Mouse (Mus musculus): Measurements from ENCODE around the gene Filip1l. TPM values are rescaled to one million over a fixed set of nuclear protein-coding genes. Genes with fewer than 3 reads are reported as not detected.

Gene Filip1l
- total RNA-seq, 2 experiments from 2014 or later: 3.5 to 5.1 TPM

DNA sequence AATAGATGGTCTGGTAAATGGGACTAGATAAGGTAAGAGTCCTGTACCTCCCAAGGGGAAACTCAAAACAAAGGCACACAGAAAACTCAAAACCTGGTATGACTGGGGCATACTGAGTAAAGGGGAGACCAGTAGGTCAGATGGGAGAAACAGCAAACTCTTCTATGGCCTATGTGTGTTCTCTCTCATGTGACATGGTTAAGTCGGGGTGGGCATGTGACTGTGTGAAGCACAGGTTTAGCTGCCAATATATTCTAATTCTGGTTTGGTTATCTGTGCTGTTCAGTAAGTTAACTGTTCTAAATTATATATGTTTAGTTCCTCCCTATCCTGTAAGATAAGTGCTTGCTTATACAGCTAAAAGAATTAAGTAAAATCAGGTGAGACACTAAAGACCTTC lies 207.3 kb downstream of the Filip1l start:
- no peak for DNase-seq (ENCODE audit: low spot score in 2 of 2)

- DNase-seq (ENCODE audit: low spot score in 2 of 2): no peak
Measured at GRCm38 (mm10) chr16:57563453-57563852, 210.6 kb downstream of the Filip1l start.

DNA sequence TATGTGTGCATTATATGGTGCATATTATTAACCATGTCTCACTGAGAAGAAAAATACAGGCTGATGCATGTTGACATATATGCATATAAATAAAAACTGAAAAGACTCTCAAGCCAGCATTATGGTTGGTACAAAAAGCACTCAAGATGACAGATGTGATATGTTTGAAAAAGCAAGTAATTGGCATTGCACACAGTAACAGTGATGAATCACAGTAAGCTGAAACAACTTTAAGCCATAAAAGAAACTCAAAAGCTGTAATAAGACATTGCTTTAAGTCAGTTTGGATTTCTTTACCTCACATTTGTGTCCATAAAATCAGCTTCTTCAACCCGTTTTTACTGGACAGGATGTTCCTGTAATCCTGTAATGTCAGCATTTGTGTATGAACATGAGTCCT lies 211.9 kb downstream of the Filip1l start:
- DNase-seq (ENCODE audit: low spot score in 2 of 2): no peak

- DNase-seq (ENCODE audit: low spot score in 2 of 2): no peak
Measured at GRCm38 (mm10) chr16:57566215-57566614, 213.3 kb downstream of the Filip1l start.

- DNase-seq (ENCODE audit: low spot score in 2 of 2): no peak
Measured at GRCm38 (mm10) chr16:57568648-57569404, 215.9 kb downstream of the Filip1l start.

DNA sequence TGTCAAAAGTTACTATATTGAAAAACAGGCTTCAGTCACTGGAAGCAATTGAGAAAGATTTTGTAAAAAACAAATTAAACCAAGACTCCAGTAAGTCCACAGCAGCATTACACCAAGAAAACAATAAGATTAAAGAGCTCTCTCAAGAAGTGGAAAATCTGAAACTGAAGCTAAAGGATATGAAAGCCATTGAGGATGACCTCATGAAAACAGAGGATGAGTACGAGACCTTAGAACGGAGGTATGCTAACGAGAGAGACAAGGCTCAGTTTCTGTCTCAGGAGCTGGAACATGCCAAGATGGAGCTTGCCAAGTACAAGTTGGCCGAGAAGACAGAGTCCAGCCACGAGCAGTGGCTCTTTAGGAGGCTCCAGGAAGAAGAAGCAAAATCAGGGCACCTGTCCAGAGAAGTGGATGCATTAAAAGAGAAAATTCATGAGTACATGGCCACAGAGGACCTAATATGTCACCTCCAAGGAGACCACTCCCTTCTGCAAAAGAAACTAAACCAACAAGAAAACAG lies 218.0 kb downstream of the Filip1l start:
- no peak for DNase-seq (ENCODE audit: low spot score in 2 of 2)

DNA sequence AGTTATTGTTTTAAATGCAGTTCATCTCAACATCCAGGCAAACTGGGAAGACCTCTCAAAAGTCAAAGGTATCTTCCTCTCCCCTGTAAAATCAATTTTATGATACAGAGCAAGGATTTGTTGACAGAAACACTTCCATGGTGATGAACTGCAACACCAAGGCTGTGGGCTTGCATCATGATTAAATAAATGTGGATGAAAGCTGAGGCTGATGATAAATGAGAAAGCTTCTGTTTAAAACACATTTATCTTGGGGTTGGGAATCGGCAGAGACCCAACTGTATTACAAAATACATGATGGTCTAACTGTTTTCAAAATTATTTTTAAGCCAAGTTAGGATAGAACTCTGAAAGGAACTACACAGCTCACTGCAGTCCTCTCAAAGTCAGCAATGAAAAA lies 220.9 kb downstream of the Filip1l start:
- DNase-seq (ENCODE audit: low spot score in 2 of 2): no peak

- no peak for DNase-seq (ENCODE audit: low spot score in 2 of 2)
Measured at GRCm38 (mm10) chr16:57575764-57576388, 223.0 kb downstream of the Filip1l start.

GRCm38 (mm10) chr16:57577519-57577918 lies 224.6 kb downstream of the Filip1l start:
- DNase-seq (ENCODE audit: low spot score in 2 of 2): no peak

DNA sequence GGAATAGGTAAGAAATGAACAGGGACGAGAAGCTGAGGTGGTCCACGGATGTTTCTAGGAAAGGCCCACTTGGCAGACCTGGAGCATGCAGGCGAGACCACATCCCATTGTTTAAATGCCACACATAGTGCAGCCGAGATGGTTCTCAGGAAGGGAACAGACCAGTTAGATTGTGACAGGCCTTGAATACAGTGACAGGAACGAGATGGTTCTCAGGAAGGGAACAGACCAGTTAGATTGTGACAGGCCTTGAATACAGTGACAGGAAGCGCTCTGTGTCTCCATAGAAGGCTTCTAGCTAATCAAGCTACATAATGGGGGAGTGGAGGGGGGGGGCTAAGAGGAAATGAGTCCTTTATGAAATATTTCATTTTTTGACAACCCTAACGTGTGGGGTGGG lies 227.1 kb downstream of the Filip1l start:
- DNase-seq (ENCODE audit: low spot score in 2 of 2): no peak

DNA sequence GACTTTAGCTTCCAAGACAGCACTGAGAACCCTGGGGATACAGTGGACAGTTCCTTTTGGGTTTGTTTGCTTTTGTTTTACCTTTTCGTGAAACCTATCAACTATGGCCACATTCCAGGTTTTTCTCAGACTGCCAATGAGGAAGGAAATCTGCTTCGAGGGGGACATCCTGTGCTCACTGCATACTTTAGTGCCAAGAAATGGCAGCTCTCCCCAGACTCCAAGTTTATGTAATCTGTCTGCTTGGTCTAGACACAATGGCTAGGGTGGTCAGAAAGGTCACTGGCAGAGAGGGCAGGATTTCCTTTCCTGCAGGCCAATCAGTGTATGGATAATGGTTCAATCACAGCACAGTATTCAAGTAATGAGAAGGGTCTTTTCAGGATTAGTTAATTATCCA lies 229.1 kb downstream of the Filip1l start:
- no peak for DNase-seq (ENCODE audit: low spot score in 2 of 2)

DNA sequence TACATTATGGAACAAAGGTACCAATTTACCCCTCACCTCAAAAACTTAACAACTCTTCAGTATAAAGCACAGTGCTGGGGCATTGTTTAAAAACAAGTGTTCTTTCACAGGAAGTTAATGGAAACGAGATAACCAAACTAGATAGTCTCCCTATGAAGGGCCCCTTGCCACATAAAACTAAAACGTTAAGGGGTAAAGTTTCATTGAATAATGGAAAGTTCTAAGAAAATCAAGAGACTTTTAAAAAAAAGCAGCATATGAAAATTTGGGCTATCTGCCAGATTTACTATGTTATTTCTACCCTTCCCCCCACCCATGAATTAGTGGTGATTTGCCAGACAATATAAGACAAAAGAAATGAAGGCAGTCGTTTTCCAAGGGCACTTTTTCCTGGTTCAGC lies 232.3 kb downstream of the Filip1l start:
- DNase-seq (ENCODE audit: low spot score in 2 of 2): no peak

DNA sequence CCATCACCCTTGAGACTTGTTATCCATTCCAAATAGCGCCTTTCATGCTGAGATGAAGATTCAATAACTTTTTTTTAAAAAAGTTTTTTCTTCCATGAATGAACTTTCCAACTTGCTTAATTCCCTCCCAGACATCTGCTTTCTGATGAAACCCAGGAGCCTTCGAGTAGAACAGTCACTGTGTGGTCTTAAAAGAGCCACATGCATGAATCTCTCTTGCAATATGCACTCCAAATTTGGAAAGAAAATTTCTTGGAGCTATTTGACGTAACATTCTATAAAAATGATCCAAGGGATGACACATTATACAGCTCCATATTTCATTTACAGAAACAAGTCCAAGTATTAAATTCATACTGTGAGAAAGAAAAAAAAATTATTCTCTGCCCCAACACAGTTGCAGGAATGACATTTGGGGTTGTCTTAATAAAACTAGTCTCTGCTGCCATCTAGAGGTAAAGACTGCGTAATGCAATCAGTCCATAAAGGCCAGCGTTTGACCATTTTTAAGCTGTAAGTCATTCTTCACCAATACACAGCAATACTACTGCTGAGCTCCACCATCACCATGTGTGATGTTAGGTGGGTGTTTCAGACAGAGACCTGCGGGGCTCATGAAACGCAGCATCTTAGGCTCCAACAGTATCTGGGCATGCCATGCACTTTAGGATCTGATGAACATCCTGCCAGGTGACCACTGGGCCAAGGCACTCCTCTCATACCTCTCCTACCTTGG lies 240.7 kb downstream of the Filip1l start:
- DNase-seq (ENCODE audit: low spot score in 2 of 2): peak; percentile 8 to 66

GRCm38 (mm10) chr16:57597295-57597957 lies 244.5 kb downstream of the Filip1l start:
- DNase-seq (ENCODE audit: low spot score in 2 of 2): no peak

DNA sequence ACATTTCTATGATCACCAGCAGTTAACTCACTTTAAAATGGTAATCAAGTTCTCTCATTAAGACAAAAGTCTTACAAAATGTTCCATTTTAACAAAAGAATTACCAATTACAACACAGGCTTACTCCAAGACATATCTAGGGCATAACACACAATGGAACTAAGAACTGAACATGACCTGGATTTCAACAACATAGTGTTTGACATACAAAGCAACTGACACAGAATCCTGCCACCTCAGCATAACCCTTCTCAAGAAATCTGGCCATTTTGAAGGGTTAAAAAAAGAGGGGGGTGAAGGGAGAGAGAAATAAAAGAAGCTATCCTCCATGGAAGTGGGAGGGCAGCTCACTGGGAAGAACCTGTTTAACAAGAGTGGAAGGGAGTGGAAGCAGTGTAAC lies 248.1 kb downstream of the Filip1l start:
- no peak for DNase-seq (ENCODE audit: low spot score in 2 of 2)

DNA sequence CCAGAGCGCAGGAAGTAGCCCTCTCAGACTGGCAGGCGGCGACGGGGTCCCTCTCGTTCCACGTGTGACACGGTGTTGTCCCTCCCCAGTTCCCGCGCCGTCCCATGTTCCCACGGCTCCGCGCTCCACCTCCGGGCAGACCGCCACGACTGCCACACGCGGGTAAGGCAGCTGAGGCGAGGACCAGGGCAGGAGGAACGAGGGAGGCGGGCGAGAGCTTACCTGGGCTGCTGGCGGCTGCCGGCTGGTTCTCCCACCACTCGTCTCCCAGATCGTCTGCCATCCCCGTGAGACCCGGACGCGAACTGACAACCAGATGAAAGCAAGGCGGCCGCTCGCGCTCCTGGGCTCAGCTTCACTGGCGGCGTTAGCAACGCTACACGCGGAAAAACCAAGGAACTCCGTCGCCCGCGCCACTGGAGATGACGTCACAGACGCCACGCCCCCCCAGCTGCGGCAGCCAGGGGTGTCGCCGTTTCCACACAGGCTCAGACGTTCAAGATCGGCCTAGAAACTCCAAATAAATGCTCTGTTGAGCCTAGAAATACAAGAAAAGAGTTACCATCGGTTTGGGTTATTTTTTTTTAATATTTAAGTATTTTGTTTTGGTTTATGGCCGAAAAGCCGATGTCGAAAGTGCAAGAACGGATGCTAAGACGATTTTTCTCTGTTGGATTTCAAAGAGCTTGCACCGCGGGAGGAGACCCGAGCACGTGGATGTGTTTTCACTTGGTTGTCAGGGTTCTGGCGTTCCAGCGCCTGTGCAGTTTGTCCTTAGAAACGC lies 253.7 kb downstream of the Filip1l start, which contains the start of gene Cmss1:
Gene Cmss1, minus strand, starts transcription at position 421 of the 784 bp plus-strand sequence.
- DNase-seq (ENCODE audit: low spot score in 2 of 2): peak; percentile 77 to 80

DNA sequence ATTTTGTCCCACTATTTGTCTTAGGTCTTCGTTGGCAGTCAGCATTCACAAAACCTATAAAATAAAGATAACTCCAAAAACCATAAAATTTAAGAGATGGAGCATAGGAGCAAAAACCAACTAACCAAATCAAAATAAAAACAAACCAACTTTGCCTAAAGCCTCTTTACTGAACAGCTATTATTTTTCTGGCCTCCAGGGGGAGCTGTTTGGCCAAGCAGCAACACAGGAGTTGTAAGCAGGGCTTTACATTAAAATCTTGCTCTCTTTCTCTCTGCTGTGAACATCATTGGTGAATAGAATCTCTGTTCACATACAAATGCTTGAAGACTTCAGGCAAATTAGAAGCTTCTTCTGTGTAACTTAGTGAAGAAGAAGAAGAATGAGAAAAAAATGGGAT lies 258.9 kb downstream of the Filip1l start:
- DNase-seq (ENCODE audit: low spot score in 2 of 2): peak; percentile 3 to 30

Measured in layer of hippocampus, postnatal 14 days (tissue).